Mouse (Mus musculus): ENCODE measurements around the gene E2f6. TPM values are rescaled to one million over a fixed set of nuclear protein-coding genes. Genes with fewer than 3 reads are reported as not detected.
A peak's percentile ranks its signal among the peaks of the same experiment; 100 is the strongest.

The E2f6 gene
- total and polyA plus RNA-seq, 2 experiments, result 8.8 to 10.9 TPM

- Histone ChIP-seq H3K36me3 (ENCODE audit: control insufficient read depth, insufficient read depth, low read length) (no peaks in the 10 kb centered on the region), H3K4me1 (ENCODE audit: control insufficient read depth, insufficient read depth, low read length) (peaks cover 30% of the 10 kb centered on the region), H3K79me2 (ENCODE audit: control insufficient read depth, insufficient read depth, low read length) (no peaks in the 10 kb centered on the region), H3K27ac (replicated peaks; ENCODE audit: insufficient read depth, low read depth, low read length) (peak overlapping the region; percentile 52; the same call in 1 of the 2 replicates), H3K4me3 (ENCODE audit: insufficient read depth, low read depth, low read length) (no peak overlapping the region), H3K9ac (ENCODE audit: low read depth, low read length) (no peak overlapping the region), H3K27me3 (ENCODE audit: control insufficient read depth, insufficient read depth, low read length) (no peaks in the 10 kb centered on the region)
- DNase-seq (ENCODE audit: extremely low read depth, low read depth, low spot score), result peak; percentile 85
- TF ChIP-seq POLR2A (IDR thresholded peaks at IDR 0.05; ENCODE audit: extremely low read depth, insufficient read depth, low read length) (no peak), CTCF (IDR thresholded peaks at IDR 0.05; ENCODE audit: low read depth, low read length) (no peak)
- 2% methylated on average over 1 of the region's 1 CpGs for WGBS
These were observed 66.9 kb downstream of the E2f6 start for GRCm38 (mm10) chr12:16877679-16878078.

GRCm38 (mm10) chr12:16879369-16879768, 68.6 kb downstream of the E2f6 start:
- Histone ChIP-seq H3K4me1 (ENCODE audit: control insufficient read depth, insufficient read depth, low read length) (peaks cover 23% of the 10 kb centered on the region), H3K4me3 (ENCODE audit: insufficient read depth, low read depth, low read length) (no peak overlapping the region), H3K9ac (ENCODE audit: low read depth, low read length) (no peak overlapping the region), H3K79me2 (ENCODE audit: control insufficient read depth, insufficient read depth, low read length) (no peaks in the 10 kb centered on the region), H3K36me3 (ENCODE audit: control insufficient read depth, insufficient read depth, low read length) (no peaks in the 10 kb centered on the region), H3K27ac (replicated peaks; ENCODE audit: insufficient read depth, low read depth, low read length) (no peak overlapping the region), H3K27me3 (ENCODE audit: control insufficient read depth, insufficient read depth, low read length) (no peaks in the 10 kb centered on the region)
- TF ChIP-seq POLR2A (IDR thresholded peaks at IDR 0.05; ENCODE audit: extremely low read depth, insufficient read depth, low read length), result no peak
- WGBS, result 96% methylated on average over 1 of the region's 1 CpGs
- no peak for DNase-seq (ENCODE audit: extremely low read depth, low read depth, low spot score)

GRCm38 (mm10) chr12:16880077-16880476, 69.3 kb downstream of the E2f6 start:
- TF ChIP-seq CTCF (IDR thresholded peaks at IDR 0.05; ENCODE audit: low read depth, low read length), result no peak
- TF ChIP-seq POLR2A (IDR thresholded peaks at IDR 0.05; ENCODE audit: extremely low read depth, insufficient read depth, low read length), result no peak
- no peak for DNase-seq (ENCODE audit: extremely low read depth, low read depth, low spot score)
- Histone ChIP-seq H3K27ac (replicated peaks; ENCODE audit: insufficient read depth, low read depth, low read length) (no peak overlapping the region), H3K9ac (ENCODE audit: low read depth, low read length) (no peak overlapping the region), H3K27me3 (ENCODE audit: control insufficient read depth, insufficient read depth, low read length) (no peaks in the 10 kb centered on the region), H3K79me2 (ENCODE audit: control insufficient read depth, insufficient read depth, low read length) (no peaks in the 10 kb centered on the region), H3K4me3 (ENCODE audit: insufficient read depth, low read depth, low read length) (no peak overlapping the region), H3K4me1 (ENCODE audit: control insufficient read depth, insufficient read depth, low read length) (peaks cover 15% of the 10 kb centered on the region), H3K36me3 (ENCODE audit: control insufficient read depth, insufficient read depth, low read length) (no peaks in the 10 kb centered on the region)
- WGBS, result 94% methylated on average over 4 of the region's 4 CpGs

- no peaks in the 10 kb centered on the region for H3K79me2 ChIP-seq (ENCODE audit: control insufficient read depth, insufficient read depth, low read length)
- H3K9ac ChIP-seq (ENCODE audit: low read depth, low read length), result no peak overlapping the region
- no peak for TF ChIP-seq POLR2A (IDR thresholded peaks at IDR 0.05; ENCODE audit: extremely low read depth, insufficient read depth, low read length)
- no peak for TF ChIP-seq CTCF (IDR thresholded peaks at IDR 0.05; ENCODE audit: low read depth, low read length)
- no peak for DNase-seq (ENCODE audit: extremely low read depth, low read depth, low spot score)
- peaks cover 2% of the 10 kb centered on the region; the same call in 1 of the 2 replicates for H3K4me1 ChIP-seq (ENCODE audit: control insufficient read depth, insufficient read depth, low read length)
- 91% methylated on average over 3 of the region's 3 CpGs for WGBS
- H3K36me3 ChIP-seq (ENCODE audit: control insufficient read depth, insufficient read depth, low read length), result no peaks in the 10 kb centered on the region
- no peak overlapping the region for H3K27ac ChIP-seq (replicated peaks; ENCODE audit: insufficient read depth, low read depth, low read length)
- no peaks in the 10 kb centered on the region; the same call in 1 of the 2 replicates for H3K27me3 ChIP-seq (ENCODE audit: control insufficient read depth, insufficient read depth, low read length)
- H3K4me3 ChIP-seq (ENCODE audit: insufficient read depth, low read depth, low read length), result no peak overlapping the region
These were observed 71.7 kb downstream of the E2f6 start for GRCm38 (mm10) chr12:16882442-16882841.

GRCm38 (mm10) chr12:16883111-16883510, 72.3 kb downstream of the E2f6 start:
- H3K27me3 ChIP-seq (ENCODE audit: control insufficient read depth, insufficient read depth, low read length), result no peaks in the 10 kb centered on the region; the same call in 1 of the 2 replicates
- no peak overlapping the region for H3K9ac ChIP-seq (ENCODE audit: low read depth, low read length)
- WGBS, result 89% methylated on average over 7 of the region's 7 CpGs
- H3K79me2 ChIP-seq (ENCODE audit: control insufficient read depth, insufficient read depth, low read length), result no peaks in the 10 kb centered on the region
- DNase-seq (ENCODE audit: extremely low read depth, low read depth, low spot score), result no peak
- H3K4me3 ChIP-seq (ENCODE audit: insufficient read depth, low read depth, low read length), result no peak overlapping the region
- H3K36me3 ChIP-seq (ENCODE audit: control insufficient read depth, insufficient read depth, low read length), result no peaks in the 10 kb centered on the region
- no peak overlapping the region for H3K27ac ChIP-seq (replicated peaks; ENCODE audit: insufficient read depth, low read depth, low read length)
- TF ChIP-seq CTCF (IDR thresholded peaks at IDR 0.05; ENCODE audit: low read depth, low read length) (no peak), POLR2A (IDR thresholded peaks at IDR 0.05; ENCODE audit: extremely low read depth, insufficient read depth, low read length) (no peak)
- no peaks in the 10 kb centered on the region for H3K4me1 ChIP-seq (ENCODE audit: control insufficient read depth, insufficient read depth, low read length)

GRCm38 (mm10) chr12:16884534-16884933, 73.8 kb downstream of the E2f6 start:
- Histone ChIP-seq H3K27ac (replicated peaks; ENCODE audit: insufficient read depth, low read depth, low read length) (no peak overlapping the region), H3K36me3 (ENCODE audit: control insufficient read depth, insufficient read depth, low read length) (no peaks in the 10 kb centered on the region), H3K79me2 (ENCODE audit: control insufficient read depth, insufficient read depth, low read length) (no peaks in the 10 kb centered on the region), H3K27me3 (ENCODE audit: control insufficient read depth, insufficient read depth, low read length) (no peaks in the 10 kb centered on the region; the same call in 1 of the 2 replicates), H3K9ac (ENCODE audit: low read depth, low read length) (no peak overlapping the region), H3K4me3 (ENCODE audit: insufficient read depth, low read depth, low read length) (no peak overlapping the region), H3K4me1 (ENCODE audit: control insufficient read depth, insufficient read depth, low read length) (no peaks in the 10 kb centered on the region)
- TF ChIP-seq POLR2A (IDR thresholded peaks at IDR 0.05; ENCODE audit: extremely low read depth, insufficient read depth, low read length) (no peak), CTCF (IDR thresholded peaks at IDR 0.05; ENCODE audit: low read depth, low read length) (no peak)
- no peak for DNase-seq (ENCODE audit: extremely low read depth, low read depth, low spot score)
- 98% methylated on average over 4 of the region's 4 CpGs for WGBS
